Mouse (Mus musculus) MEL (cell line): Measurements from ENCODE around the gene 4933407L21Rik.

Source experiments
- CTCF ChIP-seq, 3 experiments: IDR thresholded peaks in 2 of 3; conservative IDR thresholded peaks in 1 of 3; 2 replicates each; pipeline ENCODE4 v1.5.1; 2011 to 2012; ENCODE audit warnings: low read length in 3 of 3, low read depth in 2 of 3, mild to moderate bottlenecking in 2 of 3, improper control_type of control experiment in 1 of 3, inconsistent platforms in 1 of 3, mixed read lengths in 1 of 3, moderate library complexity in 1 of 3; ENCODE audit not compliant: control insufficient read depth in 1 of 3, insufficient read depth in 1 of 3, poor library complexity in 1 of 3, severe bottlenecking in 1 of 3
- EP300 ChIP-seq, 2 experiments: IDR thresholded peaks; 2 replicates each; pipeline ENCODE4 v1.6.1; 2011; ENCODE audit warnings: improper control_type of control experiment in 2 of 2, low read length in 2 of 2, low read depth in 1 of 2, mild to moderate bottlenecking in 1 of 2
- ETS1 ChIP-seq: IDR thresholded peaks from 2 replicates; pipeline ENCODE4 v1.6.1; 2012; ENCODE audit warnings: low read depth, mild to moderate bottlenecking, inconsistent platforms, low read length, improper control_type of control experiment, moderate library complexity
- MAX ChIP-seq: IDR thresholded peaks from 2 replicates; pipeline ENCODE4 v1.6.1; 2011; ENCODE audit warnings: low read length, improper control_type of control experiment
- MEF2A ChIP-seq: IDR thresholded peaks from 2 replicates; pipeline ENCODE4 v1.6.1; 2014; ENCODE audit warnings: low read depth, mild to moderate bottlenecking, inconsistent platforms, low read length, improper control_type of control experiment; ENCODE audit not compliant: poor library complexity, insufficient replicate concordance, severe bottlenecking; ENCODE audit errors: extremely low read depth
- POLR2A ChIP-seq, 2 experiments: IDR thresholded peaks; 2 replicates each; pipeline ENCODE4 v1.6.1; 2011 to 2012; ENCODE audit warnings: low read length in 2 of 2, mild to moderate bottlenecking in 2 of 2, control low read depth in 1 of 2, improper control_type of control experiment in 1 of 2, low read depth in 1 of 2, moderate library complexity in 1 of 2; ENCODE audit not compliant: control insufficient read depth in 1 of 2, insufficient read depth in 1 of 2, poor library complexity in 1 of 2
- RAD21 ChIP-seq: IDR thresholded peaks from 2 replicates; pipeline ENCODE4 v1.6.1; 2011; ENCODE audit warnings: mild to moderate bottlenecking, low read depth, low read length, improper control_type of control experiment
- RCOR1 ChIP-seq: IDR thresholded peaks from 2 replicates; pipeline ENCODE4 v1.6.1; 2012; ENCODE audit warnings: low read depth, mild to moderate bottlenecking, inconsistent platforms, low read length, improper control_type of control experiment
- TAL1 ChIP-seq: IDR thresholded peaks from 2 replicates; pipeline ENCODE4 v1.6.1; 2012; ENCODE audit warnings: mild to moderate bottlenecking, inconsistent platforms, low read length, moderate library complexity, mixed read lengths
- ZC3H11A ChIP-seq: IDR thresholded peaks from 2 replicates; pipeline ENCODE4 v1.6.1; 2012; ENCODE audit warnings: low read depth, mild to moderate bottlenecking, inconsistent platforms, low read length, improper control_type of control experiment
- ZKSCAN1 ChIP-seq: IDR thresholded peaks from 2 replicates; pipeline ENCODE4 v1.6.1; 2012; ENCODE audit warnings: low read depth, mild to moderate bottlenecking, inconsistent platforms, low read length, improper control_type of control experiment, moderate library complexity

GRCm38 (mm10) chr1:85900521-85901333 is 27.6 kb upstream of the 4933407L21Rik start:
- TF ChIP-seq MEF2A (no peak), ETS1 (no peak), EP300 (IDR thresholded peaks at IDR 0.05; ENCODE audit: low read depth in 1 of 2, low read length in 2 of 2) (no peak), CTCF (IDR thresholded peaks at IDR 0.05 in 2 of 3, conservative IDR thresholded peaks at IDR 0.05 in 1 of 3; ENCODE audit: control insufficient read depth in 1 of 3, insufficient read depth in 1 of 3, low read depth in 2 of 3, low read length in 3 of 3, poor library complexity in 1 of 3, severe bottlenecking in 1 of 3) (no peak), POLR2A (IDR thresholded peaks at IDR 0.05; ENCODE audit: control insufficient read depth in 1 of 2, insufficient read depth in 1 of 2, low read depth in 1 of 2, low read length in 2 of 2, poor library complexity in 1 of 2) (no peak), RCOR1 (no peak), RAD21 (no peak), ZKSCAN1 (no peak), TAL1 (no peak), MAX (no peak), ZC3H11A (no peak)
